Mouse (Mus musculus) telencephalon, adult 2 months (tissue): ENCODE results near the gene Shisal1.

Experiments used
- DNase-seq: peaks from one replicate; pipeline ENCODE4 v3.0.0-alpha.2; 2011; ENCODE audit warnings: low read depth, low spot score

Gene Shisal1

GRCm38 (mm10) chr15:84425733-84426132 lies 21.2 kb downstream of the Shisal1 start:
- DNase-seq, result no peak

GRCm38 (mm10) chr15:84423781-84424180 lies 23.1 kb downstream of the Shisal1 start:
- DNase-seq, result no peak

GRCm38 (mm10) chr15:84418266-84418610 lies 28.7 kb downstream of the Shisal1 start:
- no peak for DNase-seq

GRCm38 (mm10) chr15:84417592-84418265 lies 29.2 kb downstream of the Shisal1 start:
- DNase-seq, result no peak

- no peak for DNase-seq
Observed at GRCm38 (mm10) chr15:84417017-84417416, 29.9 kb downstream of the Shisal1 start.

DNA sequence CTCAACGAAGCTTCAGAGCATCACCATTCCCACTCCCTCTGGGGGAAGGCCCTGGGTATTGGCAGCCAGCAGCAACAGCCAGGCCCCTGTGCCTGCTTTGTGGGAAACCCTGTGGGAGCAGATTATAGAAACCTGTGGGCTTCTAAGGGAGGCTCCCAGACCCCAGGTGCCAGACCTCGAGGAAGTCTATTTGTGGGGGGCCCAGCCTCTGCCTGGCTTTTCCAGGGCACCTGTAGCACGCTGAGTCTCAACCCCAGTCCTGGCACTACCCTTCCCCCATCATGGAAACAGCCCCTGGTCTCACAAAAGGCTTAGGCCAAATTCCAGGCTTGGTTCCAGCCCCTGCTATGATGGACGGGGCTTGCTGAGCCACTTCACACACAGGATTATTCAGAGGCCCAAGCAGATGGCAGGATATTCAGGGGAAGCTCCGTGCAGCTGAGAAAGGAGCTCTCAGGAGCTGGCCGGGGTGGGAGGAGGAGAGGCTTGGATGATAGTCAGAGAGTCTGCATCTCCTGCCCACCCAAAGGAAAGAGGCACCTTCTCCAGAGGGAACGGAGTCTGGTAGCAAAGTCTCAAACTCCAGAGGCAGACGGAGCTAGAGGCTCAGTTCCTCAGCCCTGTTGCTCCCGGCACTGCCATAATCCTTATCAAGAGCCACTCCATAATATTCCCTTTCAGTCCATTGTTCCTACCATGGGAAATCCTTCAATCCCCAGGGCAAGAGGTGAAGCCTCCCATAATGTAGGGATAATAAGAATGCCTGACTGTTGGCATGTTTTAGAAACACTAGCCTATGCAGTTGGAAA lies 32.7 kb downstream of the Shisal1 start:
- DNase-seq, result peak; percentile 91

DNA sequence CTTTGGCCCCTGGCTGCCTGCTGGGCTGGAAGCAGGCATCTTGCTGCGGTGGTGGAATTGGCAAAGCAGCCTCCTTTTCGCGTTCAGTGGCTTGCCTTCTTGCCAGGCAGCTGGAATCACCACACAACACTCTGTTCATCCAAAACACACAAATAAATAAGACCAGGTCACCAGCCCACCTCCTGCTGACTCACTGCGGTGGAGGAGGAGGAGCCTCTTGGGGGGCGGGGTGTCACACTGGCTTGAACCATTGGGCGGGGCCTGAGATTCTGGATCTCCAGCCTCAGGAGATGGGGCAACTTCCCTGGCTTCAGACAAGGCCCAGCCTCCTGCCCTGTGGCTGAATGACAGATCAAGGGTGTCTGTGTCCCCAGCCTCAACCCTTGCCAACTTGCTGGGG lies 34.5 kb downstream of the Shisal1 start:
- no peak for DNase-seq

GRCm38 (mm10) chr15:84410052-84410451 lies 36.8 kb downstream of the Shisal1 start:
- DNase-seq, result no peak

GRCm38 (mm10) chr15:84408576-84408975 lies 38.3 kb downstream of the Shisal1 start:
- DNase-seq, result no peak

DNA sequence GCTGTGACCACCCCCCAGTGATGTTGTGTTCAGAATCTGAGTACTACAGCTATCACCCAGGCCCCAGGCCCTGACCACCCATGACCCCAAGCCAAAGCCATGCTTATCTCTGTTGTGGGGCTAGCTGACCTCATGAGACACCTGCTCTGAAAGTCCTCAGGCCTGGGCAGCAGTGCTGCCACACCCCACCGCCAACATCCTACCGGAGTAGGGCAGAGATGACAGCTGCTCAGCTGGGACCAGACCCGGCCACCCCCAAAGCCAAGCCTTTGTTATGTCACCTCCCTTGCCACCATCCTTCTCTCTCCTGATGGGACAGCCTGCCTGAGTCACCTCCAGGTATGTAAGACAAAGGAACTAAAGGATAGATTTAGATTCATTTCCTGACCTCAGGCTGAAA lies 41.1 kb downstream of the Shisal1 start:
- DNase-seq, result no peak

- no peak for DNase-seq
Observed at GRCm38 (mm10) chr15:84403454-84404113, 43.3 kb downstream of the Shisal1 start.

DNA sequence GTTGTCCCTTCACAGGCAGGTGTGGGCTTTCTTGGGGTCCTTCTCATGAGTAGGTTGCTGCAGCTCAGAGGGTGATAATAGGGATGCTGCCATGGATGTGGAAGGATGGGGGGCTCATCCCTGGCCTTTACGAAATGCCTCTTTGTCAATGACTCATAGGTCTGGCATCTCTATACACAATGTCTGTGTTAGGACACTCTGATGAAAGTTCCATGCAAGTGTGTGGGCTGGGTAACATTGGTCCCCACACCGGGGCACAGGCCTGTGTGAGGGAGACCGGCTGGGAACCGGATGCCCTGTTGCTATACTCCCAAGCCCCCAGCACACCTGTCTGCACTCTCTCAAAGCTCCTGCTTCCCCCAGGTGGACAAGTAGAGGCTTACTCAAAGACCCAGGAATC lies 48.3 kb downstream of the Shisal1 start:
- DNase-seq, result no peak

DNA sequence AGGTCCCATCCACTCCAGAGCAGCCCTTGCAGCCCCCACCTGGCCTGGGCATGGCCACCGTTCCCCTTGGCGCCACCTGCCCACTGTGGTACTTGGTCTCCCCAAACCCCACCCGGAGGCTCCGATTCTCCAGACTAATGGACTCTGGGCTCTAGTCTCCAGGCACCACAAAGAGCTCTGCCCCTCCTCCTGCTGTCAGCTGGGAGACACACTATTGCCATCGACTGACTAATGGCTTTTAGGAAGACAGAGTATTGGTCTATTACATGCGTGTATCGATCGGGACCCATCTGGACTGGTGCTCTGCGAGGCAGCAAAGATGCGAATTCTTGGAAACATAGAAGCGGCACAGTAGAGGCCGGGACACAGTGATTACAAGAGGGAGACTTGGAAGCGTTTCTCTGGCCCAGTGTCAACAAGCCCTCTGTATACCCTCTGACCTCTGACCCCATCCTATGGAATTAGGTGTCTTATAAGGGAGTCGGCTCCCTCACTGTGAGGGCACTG lies 49.2 kb downstream of the Shisal1 start:
- no peak for DNase-seq

- DNase-seq, result no peak
Observed at GRCm38 (mm10) chr15:84395341-84396067, 51.4 kb downstream of the Shisal1 start.

DNA sequence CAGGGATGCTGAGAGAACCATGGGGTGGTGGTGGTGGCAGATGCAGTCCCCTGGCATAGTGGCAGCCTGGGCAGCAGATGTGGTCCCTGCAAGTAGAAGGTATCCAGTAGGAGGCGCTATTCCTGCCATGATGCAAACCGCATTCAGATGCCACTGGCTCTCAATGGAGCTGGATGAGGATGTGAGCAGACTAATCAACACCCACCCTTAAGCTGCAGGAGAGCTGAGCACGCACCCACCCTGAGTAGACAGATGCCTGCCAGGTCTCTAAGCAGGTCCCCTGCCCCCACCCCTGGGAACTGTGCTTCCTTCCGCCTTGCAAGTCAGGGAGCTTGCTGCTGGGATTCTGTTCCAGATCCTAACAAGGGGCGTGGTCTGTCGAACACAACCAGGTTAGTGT lies 53.6 kb downstream of the Shisal1 start:
- DNase-seq, result no peak

DNA sequence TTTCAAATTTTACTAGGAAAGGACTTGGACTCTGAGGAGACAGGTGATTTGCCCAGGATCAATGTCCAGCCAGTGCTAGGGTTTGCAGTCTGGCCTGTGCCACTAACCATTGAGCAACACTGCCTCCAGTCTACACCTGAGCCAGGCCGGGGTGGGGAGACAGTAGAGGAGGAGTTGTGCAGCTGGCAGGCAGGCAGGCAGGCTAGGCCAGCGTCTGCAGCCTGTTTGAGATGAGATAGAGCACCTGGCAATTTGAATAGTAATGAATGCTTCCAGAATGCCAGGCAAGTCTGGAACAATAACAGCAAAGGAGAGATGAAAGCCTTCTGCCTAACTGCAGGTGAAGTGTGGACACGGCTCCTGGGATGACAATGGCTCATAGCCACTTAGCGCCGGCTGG lies 54.1 kb downstream of the Shisal1 start:
- DNase-seq, result no peak

- DNase-seq, result no peak
Observed at GRCm38 (mm10) chr15:84392131-84392530, 54.8 kb downstream of the Shisal1 start.

DNA sequence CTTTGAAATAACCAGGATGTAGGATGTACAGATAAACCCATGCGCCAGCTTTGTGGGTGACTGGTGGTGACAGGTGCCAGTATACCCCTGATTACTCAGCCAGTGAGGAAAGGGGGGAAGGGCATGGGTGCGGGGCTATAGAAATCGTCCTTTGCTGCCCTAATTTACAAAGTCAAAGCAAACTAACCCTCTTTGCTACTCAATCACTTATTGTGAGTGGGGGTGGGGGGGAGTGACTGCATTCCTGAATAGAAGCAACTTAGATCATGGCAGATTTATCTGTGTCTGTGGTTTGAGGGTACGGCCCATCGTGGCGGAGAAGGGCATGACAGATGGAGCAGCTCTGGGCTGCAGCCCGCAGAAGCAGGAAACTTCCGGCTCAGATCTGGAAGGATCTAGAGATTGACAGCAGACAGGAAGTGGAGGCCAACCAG lies 58.2 kb downstream of the Shisal1 start:
- no peak for DNase-seq

DNA sequence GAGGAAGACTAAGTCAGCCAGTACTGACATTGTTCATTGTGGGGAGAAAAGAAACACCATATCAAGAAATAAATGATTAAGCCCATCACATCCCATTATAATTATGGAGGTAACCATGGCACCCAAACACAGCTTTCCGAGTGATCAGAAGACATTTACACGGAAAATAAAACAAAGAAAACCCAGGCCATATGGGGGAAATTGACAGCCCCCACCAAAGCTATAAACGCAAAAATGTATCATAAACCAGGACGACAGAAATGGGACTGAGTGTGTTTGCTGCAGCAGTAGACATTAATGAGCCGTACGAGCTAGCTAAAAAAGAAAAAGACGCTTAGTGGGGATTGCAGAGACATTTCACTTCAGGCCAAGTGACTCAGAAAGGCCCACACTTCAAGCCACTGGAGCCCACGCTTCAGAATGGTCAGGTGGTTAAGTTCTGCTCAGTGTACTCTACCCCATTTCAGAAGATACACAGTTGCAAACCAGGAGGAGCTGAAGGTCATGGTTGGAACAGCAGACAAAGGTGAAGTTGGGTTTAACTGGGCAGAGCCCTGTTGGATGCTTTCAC lies 60.8 kb downstream of the Shisal1 start:
- DNase-seq, result no peak

DNA sequence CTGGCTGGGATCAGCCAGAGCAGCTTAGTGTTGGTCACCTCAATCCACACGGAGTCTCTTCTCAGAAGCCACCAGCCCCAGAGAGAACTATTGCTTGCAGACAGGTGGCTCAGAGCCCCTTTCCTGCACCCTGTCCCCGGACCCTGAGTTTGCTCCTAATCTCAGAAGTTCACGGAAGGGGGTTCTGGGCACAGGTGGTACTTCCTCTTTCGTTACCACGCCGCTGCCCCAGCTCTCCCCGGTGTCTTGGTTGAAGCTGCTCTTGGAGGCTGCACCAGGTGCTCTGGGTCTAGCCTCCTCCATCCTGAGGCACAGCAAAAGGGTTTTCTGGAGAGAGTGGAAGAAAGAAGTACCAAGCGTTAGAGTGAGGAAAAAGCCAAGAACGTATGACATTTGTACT lies 62.8 kb downstream of the Shisal1 start:
- DNase-seq, result no peak

GRCm38 (mm10) chr15:84380181-84380580 lies 66.7 kb downstream of the Shisal1 start:
- DNase-seq, result no peak
